Mouse (Mus musculus) intestine, postnatal 0 days (tissue): ENCODE measurements around the gene Tomm6. TPM values are rescaled to one million over a fixed set of nuclear protein-coding genes. Genes with fewer than 3 reads are reported as not detected.
"Not testable (repeated sequence)": the region's sequence is repeated elsewhere in the genome, so short reads cannot be mapped to it uniquely, and the experiment has no call there.

Source experiments
- ATAC-seq: fragments of 200-750 bp; cut with Nextera tagmentation; 2 replicates; pipeline ENCODE4 v1.8.0; 2017; ENCODE audit warnings: mild to moderate bottlenecking, moderate TSS enrichment, moderate library complexity
- H3K27ac ChIP-seq: fragments of 300-500 bp; sonication (generic); 2 replicates; pipeline ENCODE4 v1.5.1; 2014; ENCODE audit warnings: mild to moderate bottlenecking, low read depth, low read length, moderate library complexity
- H3K27me3 ChIP-seq: fragments of 300-500 bp; sonication (generic); replicated peaks from 2 replicates; pipeline ENCODE4 v1.6.1; 2014; ENCODE audit warnings: low read length, mixed read lengths; ENCODE audit not compliant: control insufficient read depth, insufficient read depth
- H3K36me3 ChIP-seq: fragments of 300-500 bp; sonication (generic); 2 replicates; pipeline ENCODE4 v1.6.1; 2014; ENCODE audit warnings: mild to moderate bottlenecking, moderate library complexity; ENCODE audit not compliant: control insufficient read depth, insufficient read depth
- H3K4me1 ChIP-seq: fragments of 300-500 bp; sonication (generic); replicated peaks from 2 replicates; pipeline ENCODE4 v1.6.1; 2014; ENCODE audit warnings: antibody characterized with exemption, low read length, mixed read lengths; ENCODE audit not compliant: control insufficient read depth, insufficient read depth
- H3K4me2 ChIP-seq: fragments of 300-500 bp; sonication (generic); replicated peaks from 2 replicates; pipeline ENCODE4 v1.6.1; 2014; ENCODE audit warnings: low read depth, mild to moderate bottlenecking, moderate library complexity
- H3K4me3 ChIP-seq: fragments of 300-500 bp; sonication (generic); 2 replicates; pipeline ENCODE4 v1.5.1; 2014; ENCODE audit warnings: low read depth, low read length
- H3K9ac ChIP-seq: fragments of 300-500 bp; sonication (generic); 2 replicates; pipeline ENCODE4 v1.6.1; 2014; ENCODE audit warnings: mild to moderate bottlenecking, low read depth, low read length
- H3K9me3 ChIP-seq: fragments of 300-500 bp; sonication (generic); 2 replicates; pipeline ENCODE4 v1.6.1; 2016; ENCODE audit warnings: mixed run types; ENCODE audit not compliant: control insufficient read depth
- CTCF ChIP-seq: sonication (generic); IDR thresholded peaks from 2 replicates; pipeline ENCODE4 v1.5.1; 2016; ENCODE audit warnings: low read depth, mild to moderate bottlenecking, control low read depth, antibody characterized with exemption, moderate library complexity
- WGBS: fragments of 180-500 bp; shearing (Covaris S2); extraction: QIAGEN DNeasy Blood & Tissue Kit; methylation state at CpG from one replicate; pipeline ENCODE4 v1.1.7; 2014; 5-methylcytosine and 5-hydroxymethylcytosine counted together
- polyA plus RNA-seq: library from polyadenylated mRNA; unstranded; fragments of >200 nt; fragmentation: Nextera tagmentation; extraction: Ambion mirVana; gene quantifications from 2 replicates; pipeline ENCODE4 v1.2.1, GENCODE M21; 2015

The Tomm6 gene
- polyA plus RNA-seq, 1 experiment from 2014 or later, result 384 TPM

GRCm38 (mm10) chr17:47664474-47664873, 23.7 kb downstream of the Tomm6 start:
- H3K27me3 ChIP-seq, result no peaks in the 10 kb centered on the region
- ATAC-seq, result no peak
- 74% methylated on average over 7 of the region's 7 CpGs for WGBS

GRCm38 (mm10) chr17:47663009-47663713, 25.0 kb downstream of the Tomm6 start:
- no peak for TF ChIP-seq CTCF
- no peaks in the 10 kb centered on the region for H3K4me1 ChIP-seq
- no peak overlapping the region for H3K4me2 ChIP-seq
- no peak for ATAC-seq
- H3K27me3 ChIP-seq, result no peaks in the 10 kb centered on the region
- H3K4me3 ChIP-seq, result no peak overlapping the region
- 76% methylated on average over 9 of the region's 9 CpGs for WGBS
- H3K27ac ChIP-seq, result no peak overlapping the region
- H3K9ac ChIP-seq, result no peak overlapping the region
- H3K36me3 ChIP-seq, result 0 out of 2 replicates have a peak, but pooled peaks cover 3% of the 10 kb centered on the region
- H3K9me3 ChIP-seq, result no peaks in the 10 kb centered on the region

More at GRCm38 (mm10) chr17:47664474-47664873, 23.7 kb downstream of the Tomm6 start:
- H3K4me2 ChIP-seq, result no peak overlapping the region
- no peak for TF ChIP-seq CTCF
- H3K27ac ChIP-seq, result no peak overlapping the region
- no peak overlapping the region for H3K9ac ChIP-seq
- H3K4me1 ChIP-seq, result no peaks in the 10 kb centered on the region
- H3K36me3 ChIP-seq, result 0 out of 2 replicates have a peak, but pooled peaks cover 3% of the 10 kb centered on the region
- no peaks in the 10 kb centered on the region for H3K9me3 ChIP-seq
- H3K4me3 ChIP-seq, result no peak overlapping the region

GRCm38 (mm10) chr17:47658741-47659243, 29.4 kb downstream of the Tomm6 start:
- no peaks in the 10 kb centered on the region; the same call in 1 of the 2 replicates for H3K36me3 ChIP-seq
- H3K4me3 ChIP-seq, result no peak overlapping the region
- H3K4me2 ChIP-seq, result no peak overlapping the region
- no peaks in the 10 kb centered on the region; the same call in 1 of the 2 replicates for H3K4me1 ChIP-seq
- no peaks in the 10 kb centered on the region for H3K9me3 ChIP-seq
- WGBS, result 51% methylated on average over 3 of the region's 3 CpGs
- no peaks in the 10 kb centered on the region for H3K27me3 ChIP-seq
- no peak overlapping the region for H3K27ac ChIP-seq
- no peak overlapping the region for H3K9ac ChIP-seq
- ATAC-seq, result no peak
- TF ChIP-seq CTCF, result no peak

GRCm38 (mm10) chr17:47657901-47658300, 30.3 kb downstream of the Tomm6 start:
- TF ChIP-seq CTCF, result no peak
- Histone ChIP-seq H3K36me3 (peaks cover 5% of the 10 kb centered on the region; the same call in 1 of the 2 replicates), H3K4me1 (no peaks in the 10 kb centered on the region; the same call in 1 of the 2 replicates), H3K9me3 (no peaks in the 10 kb centered on the region), H3K27ac (no peak overlapping the region), H3K4me3 (no peak overlapping the region), H3K9ac (no peak overlapping the region), H3K27me3 (no peaks in the 10 kb centered on the region), H3K4me2 (no peak overlapping the region)
- no peak for ATAC-seq
- WGBS, result 68% methylated on average over 4 of the region's 4 CpGs

GRCm38 (mm10) chr17:47655697-47656096, 32.5 kb downstream of the Tomm6 start:
- no peak overlapping the region for H3K27ac ChIP-seq
- no peak overlapping the region for H3K4me3 ChIP-seq
- no peak for ATAC-seq
- H3K4me1 ChIP-seq, result no peaks in the 10 kb centered on the region; the same call in 1 of the 2 replicates
- 39% methylated on average over 5 of the region's 5 CpGs for WGBS
- TF ChIP-seq CTCF, result no peak
- no peaks in the 10 kb centered on the region for H3K9me3 ChIP-seq
- H3K9ac ChIP-seq, result no peak overlapping the region
- no peak overlapping the region for H3K4me2 ChIP-seq
- peaks cover 5% of the 10 kb centered on the region; the same call in 1 of the 2 replicates for H3K36me3 ChIP-seq
- H3K27me3 ChIP-seq, result no peaks in the 10 kb centered on the region

GRCm38 (mm10) chr17:47654346-47654745, 33.8 kb downstream of the Tomm6 start:
- H3K36me3 ChIP-seq, H3K27ac ChIP-seq, H3K4me1 ChIP-seq, H3K4me2 ChIP-seq, H3K4me3 ChIP-seq, H3K9ac ChIP-seq, H3K27me3 ChIP-seq, H3K9me3 ChIP-seq, ATAC-seq: not testable (repeated sequence)
- WGBS, result 89% methylated on average over 8 of the region's 8 CpGs
